Mouse (Mus musculus): ENCODE results near the gene Adgrd1. TPM values are rescaled to one million over a fixed set of nuclear protein-coding genes. Genes with fewer than 3 reads are reported as not detected.

The Adgrd1 gene
- 1 to 10 TPM; 3.3 to 4.8 (median 4.1) TPM for total RNA-seq (2022)

GRCm38 (mm10) chr5:129096511-129096910 is at the start of gene Adgrd1:
Adgrd1 (plus strand) TSS chr5:129096750.
- peak; percentile 83 for DNase-seq (ENCODE audit: low spot score)

- DNase-seq (ENCODE audit: low spot score), result no peak
These were observed 47.2 kb upstream of the Adgrd1 start for GRCm38 (mm10) chr5:129049372-129049771.

- no peak for DNase-seq (ENCODE audit: low spot score)
These were observed 44.6 kb upstream of the Adgrd1 start for GRCm38 (mm10) chr5:129051910-129052309.

GRCm38 (mm10) chr5:129052636-129053355 is 43.8 kb upstream of the Adgrd1 start:
- DNase-seq (ENCODE audit: low spot score), result no peak

- DNase-seq (ENCODE audit: low spot score), result no peak
These were observed 41.8 kb upstream of the Adgrd1 start for GRCm38 (mm10) chr5:129054675-129055284.

- DNase-seq (ENCODE audit: low spot score), result no peak
These were observed 37.4 kb upstream of the Adgrd1 start for GRCm38 (mm10) chr5:129059116-129059515.

- peak; percentile 35 for DNase-seq (ENCODE audit: low spot score)
These were observed 35.0 kb upstream of the Adgrd1 start for GRCm38 (mm10) chr5:129061579-129061978.

GRCm38 (mm10) chr5:129063037-129063791 is 33.3 kb upstream of the Adgrd1 start:
- DNase-seq (ENCODE audit: low spot score), result peak; percentile 75

- DNase-seq (ENCODE audit: low spot score), result no peak
These were observed 32.8 kb upstream of the Adgrd1 start for GRCm38 (mm10) chr5:129063792-129064087.

- DNase-seq (ENCODE audit: low spot score), result no peak
These were observed 32.4 kb upstream of the Adgrd1 start for GRCm38 (mm10) chr5:129064186-129064585.

- DNase-seq (ENCODE audit: low spot score), result no peak
These were observed 31.2 kb upstream of the Adgrd1 start for GRCm38 (mm10) chr5:129065301-129065700.

GRCm38 (mm10) chr5:129065946-129066345 is 30.6 kb upstream of the Adgrd1 start:
- peak; percentile 69 for DNase-seq (ENCODE audit: low spot score)

GRCm38 (mm10) chr5:129066541-129067230 is 29.9 kb upstream of the Adgrd1 start:
- DNase-seq (ENCODE audit: low spot score), result peak; percentile 41

GRCm38 (mm10) chr5:129067231-129067834 is 29.2 kb upstream of the Adgrd1 start:
- peak; percentile 28 for DNase-seq (ENCODE audit: low spot score)

- DNase-seq (ENCODE audit: low spot score), result no peak
These were observed 24.7 kb upstream of the Adgrd1 start for GRCm38 (mm10) chr5:129071761-129072280.

GRCm38 (mm10) chr5:129073404-129073803 is 23.1 kb upstream of the Adgrd1 start:
- DNase-seq (ENCODE audit: low spot score), result no peak

GRCm38 (mm10) chr5:129076098-129076497 is 20.5 kb upstream of the Adgrd1 start:
- DNase-seq (ENCODE audit: low spot score), result no peak

GRCm38 (mm10) chr5:129077240-129077639 is 19.3 kb upstream of the Adgrd1 start:
- DNase-seq (ENCODE audit: low spot score), result no peak

GRCm38 (mm10) chr5:129081521-129081920 is 15.0 kb upstream of the Adgrd1 start:
- DNase-seq (ENCODE audit: low spot score), result no peak

GRCm38 (mm10) chr5:129085153-129085552 is 11.4 kb upstream of the Adgrd1 start:
- no peak for DNase-seq (ENCODE audit: low spot score)

- DNase-seq (ENCODE audit: low spot score), result no peak
These were observed 4.0 kb upstream of the Adgrd1 start for GRCm38 (mm10) chr5:129092345-129093065.
